Comparison of ENCODE assay signal across 10 mouse cellular contexts in the genomic region with DNA sequence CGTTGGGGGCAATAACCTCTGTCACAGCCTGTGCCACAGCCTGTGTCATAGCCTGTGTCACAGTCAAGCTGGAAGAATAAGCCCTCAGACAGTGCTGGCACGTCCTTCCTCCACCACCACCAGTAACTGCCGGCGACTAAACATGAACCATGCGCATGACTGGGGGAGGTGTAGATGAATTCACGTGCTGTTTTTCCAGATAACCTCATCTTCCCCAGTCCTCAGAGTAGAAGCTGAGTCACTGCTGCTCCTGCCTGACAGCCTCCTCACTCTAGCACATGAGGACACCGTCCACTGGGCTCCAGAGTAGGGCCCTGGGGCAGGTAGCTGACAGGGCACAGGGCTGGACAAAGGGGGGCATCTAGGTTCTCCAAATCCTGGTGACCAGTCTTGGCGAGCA. TPM values are rescaled to one million over a fixed set of nuclear protein-coding genes. Genes with fewer than 3 reads are reported as not detected.
DNase-seq lines count a peak whose midpoint lies in the region; ATAC-seq lines count a peak whose summit lies in the region.
"Had no signal": no experiment of that assay in that cellular context is flagged by ENCODE, and none has a peak within 500 bp of the region (broad histone marks: within the 10 kb centered on the region; RNA-seq: fewer than 3 reads in every experiment).

No protein-coding gene starts in this region.

- no peaks in the 10 kb centered on the region for H3K36me3 ChIP-seq in heart, embryonic 12.5 days
- H3K36me3 ChIP-seq in liver, embryonic 13.5 days = peaks cover 8% of the 10 kb centered on the region; the same call in 1 of the 2 replicates

- no peak overlapping the region for H3K27ac ChIP-seq in heart, embryonic 12.5 days (ENCODE audit: poor library complexity, severe bottlenecking)
- H3K27ac ChIP-seq in liver, embryonic 13.5 days = peak overlapping the region; percentile 84
- H3K27ac ChIP-seq: hindbrain, embryonic 14.5 days had no signal

- H3K4me3 ChIP-seq in heart, embryonic 12.5 days = no peak overlapping the region
- no peak overlapping the region for H3K4me3 ChIP-seq in liver, embryonic 13.5 days (replicated peaks)
- H3K4me3 ChIP-seq: myocyte had no signal

- H3K27me3 ChIP-seq in heart, embryonic 12.5 days (replicated peaks) = no peaks in the 10 kb centered on the region
- H3K27me3 ChIP-seq in liver, embryonic 13.5 days = no peaks in the 10 kb centered on the region

- H3K9me3 ChIP-seq in heart, embryonic 12.5 days (replicated peaks) = no peaks in the 10 kb centered on the region
- H3K9me3 ChIP-seq in liver, embryonic 13.5 days (replicated peaks) = no peaks in the 10 kb centered on the region

- peak; percentile 84 for ATAC-seq in heart, embryonic 12.5 days (ENCODE audit: insufficient number of reproducible peaks, low FRiP score)
- peak; percentile 56 for ATAC-seq in activated CD4-positive, CD25-positive, alpha-beta regulatory T cell, adult 4 months
- peak; percentile 95 for ATAC-seq in liver, embryonic 13.5 days (ENCODE audit: low read depth)

- peaks cover 5% of the 10 kb centered on the region for H3K4me1 ChIP-seq in heart, embryonic 12.5 days (replicated peaks)
- H3K4me1 ChIP-seq in liver, embryonic 13.5 days (replicated peaks) = peaks cover 35% of the 10 kb centered on the region

- 49% methylated on average over 8 of the region's 8 CpGs for WGBS in heart, embryonic 12.5 days
- WGBS in liver, embryonic 13.5 days (ENCODE audit: insufficient replicate concordance) = 19% methylated on average over 8 of the region's 8 CpGs

- intact Hi-C loops in heart, postnatal 25 days (cut with DNase I) = no loop called here

- H3K9ac ChIP-seq in heart, embryonic 12.5 days = no peak overlapping the region
- H3K9ac ChIP-seq in liver, embryonic 13.5 days = peak overlapping the region; percentile 58
- H3K9ac ChIP-seq: hindbrain, embryonic 14.5 days had no signal

- no peak for DNase-seq in heart, postnatal 25 days (ENCODE audit: low spot score)
- DNase-seq in 416B (ENCODE audit: low read depth) = peak; percentile 84
- DNase-seq in liver, embryonic 13.5 days = peak; percentile 51
- no peak for DNase-seq in layer of hippocampus, adult 9-11 months
- no peak for DNase-seq in adrenal gland, postnatal 36 days
- no peak for DNase-seq in cerebellum, adult 8-10 months

- H3K4me2 ChIP-seq in heart, embryonic 12.5 days = no peak overlapping the region
- peak overlapping the region; percentile 26 for H3K4me2 ChIP-seq in liver, embryonic 13.5 days
- H3K4me2 ChIP-seq: hindbrain, embryonic 14.5 days had no signal

RNA-seq across cellular contexts. Expression of a gene that starts 24.6 kb away (rescaled TPM):
- polyA plus RNA-seq in heart, embryonic 12.5 days (2016; fragmentation: Nextera tagmentation; extraction: Ambion mirVana) = 3.8 and 4.1 TPM in 2 replicates
- 1 to 10 TPM; 5.3 to 5.5 TPM for total RNA-seq in heart, postnatal 25 days (2021)
- polyA plus RNA-seq in activated CD4-positive, CD25-positive, alpha-beta regulatory T cell, adult 4 months (2017; shearing (Covaris generic)) = 100 to 1,000 TPM in 1 of 2 experiments, 10 to 100 TPM in 1; 87.9 to 139 TPM
- 4.1 and 4.8 TPM in 2 replicates for polyA plus RNA-seq in liver, embryonic 13.5 days (2015; fragmentation: Nextera tagmentation; extraction: Ambion mirVana)
- 1 to 10 TPM; 7.6 to 9.7 TPM for total RNA-seq in adrenal gland, postnatal 36 days (2021)

RNA-seq across cellular contexts. Expression of a gene that starts 27.3 kb away (rescaled TPM):
- 7.6 and 9.5 TPM in 2 replicates for polyA plus RNA-seq in heart, embryonic 12.5 days (2016; fragmentation: Nextera tagmentation; extraction: Ambion mirVana)
- 10 to 100 TPM; 61.5 to 64.3 TPM for total RNA-seq in heart, postnatal 25 days (2021)
- 10 to 100 TPM in 1 of 2 experiments, 1 to 10 TPM in 1; 9.2 to 17.9 TPM for polyA plus RNA-seq in activated CD4-positive, CD25-positive, alpha-beta regulatory T cell, adult 4 months (2017; shearing (Covaris generic))
- polyA plus RNA-seq in liver, embryonic 13.5 days (2015; fragmentation: Nextera tagmentation; extraction: Ambion mirVana) = 3.1 and 3.5 TPM in 2 replicates
- 10 to 100 TPM; 59.1 to 83.2 TPM for total RNA-seq in adrenal gland, postnatal 36 days (2021)

Comparison
In these comparisons a context has a peak if more than half of its experiments do, and no peak if none do; other contexts are left out.
1. DNase-seq: peak in 416B (single experiment) and liver, embryonic 13.5 days (single experiment); none in heart, postnatal 25 days (single experiment), layer of hippocampus, adult 9-11 months (single experiment), adrenal gland, postnatal 36 days (0 of 2) and cerebellum, adult 8-10 months (single experiment).
2. RNA of a gene that starts 24.6 kb away (polyA plus RNA-seq): 87.9 to 139 TPM in activated CD4-positive, CD25-positive, alpha-beta regulatory T cell, adult 4 months; 4.1 to 4.8 TPM in liver, embryonic 13.5 days and 3.8 to 4.1 TPM in heart, embryonic 12.5 days; every median in the first group is over 10 times any median in the second.
3. Peak in every context shown above with its lines, with median percentiles within 50 percentile points of each other: ATAC-seq.